Mouse (Mus musculus) gastrocnemius, postnatal 14 days (tissue): ENCODE results near the gene Srrm4. TPM values are rescaled to one million over a fixed set of nuclear protein-coding genes. Genes with fewer than 3 reads are reported as not detected.

Experiments used
- total RNA-seq, 2 experiments: library from RNA; stranded (reverse); gene quantifications; 2 replicates each; pipeline ENCODE4 v1.2.3; 2021

The Srrm4 gene
- total RNA-seq, 2 experiments from 2014 or later = 0.08 to 0.09 TPM

Other genes with a start within 250 kb of the Srrm4 start
- 100 to 1,000 TPM; 201 to 287 TPM for gene Hspb8, start 169.0 kb downstream of the Srrm4 start, total RNA-seq